In genomic region chr6:26776636-26777035, GRCm38 (mm10) we compare ENCODE assay signal across 17 mouse cellular contexts.
"Had no signal": no experiment of that assay in that cellular context is flagged by ENCODE, and none has a peak within 500 bp of the region (broad histone marks: within the 10 kb centered on the region; RNA-seq: fewer than 3 reads in every experiment).

No protein-coding gene starts in this region.

- DNase-seq: gastrocnemius, postnatal 14 days; gastrocnemius, postnatal 36 days; heart, adult 11 months; heart, adult 2 months; heart, postnatal 14 days; heart, postnatal 36 days; kidney, adult 11 months; kidney, adult 2 months; kidney, adult 9 months; kidney, postnatal 14 days; kidney, postnatal 36 days; layer of hippocampus, adult 9-11 months; layer of hippocampus, postnatal 36 days; left cerebral cortex, postnatal 4 days had no signal

- ATAC-seq: hindbrain, postnatal 0 days; intestine, embryonic 16.5 days; liver, embryonic 12.5 days had no signal
